Mouse (Mus musculus): ENCODE data around the gene Gm49405.
A peak's percentile ranks its signal among the peaks of the same experiment; 100 is the strongest.
"Not testable (repeated sequence)": the region's sequence is repeated elsewhere in the genome, so short reads cannot be mapped to it uniquely, and the experiment has no call there.

Gene Gm49405

GRCm38 (mm10) chr19:4015635-4016034 lies 15.2 kb downstream of the Gm49405 start:
- DNase-seq (ENCODE audit: low spot score) = peak; percentile 50

- no peak for DNase-seq (ENCODE audit: low spot score)
Observed at GRCm38 (mm10) chr19:4017921-4018587, 17.6 kb downstream of the Gm49405 start.

GRCm38 (mm10) chr19:4018743-4019583 lies 18.5 kb downstream of the Gm49405 start:
- peak; percentile 70 for DNase-seq (ENCODE audit: low spot score)

DNA sequence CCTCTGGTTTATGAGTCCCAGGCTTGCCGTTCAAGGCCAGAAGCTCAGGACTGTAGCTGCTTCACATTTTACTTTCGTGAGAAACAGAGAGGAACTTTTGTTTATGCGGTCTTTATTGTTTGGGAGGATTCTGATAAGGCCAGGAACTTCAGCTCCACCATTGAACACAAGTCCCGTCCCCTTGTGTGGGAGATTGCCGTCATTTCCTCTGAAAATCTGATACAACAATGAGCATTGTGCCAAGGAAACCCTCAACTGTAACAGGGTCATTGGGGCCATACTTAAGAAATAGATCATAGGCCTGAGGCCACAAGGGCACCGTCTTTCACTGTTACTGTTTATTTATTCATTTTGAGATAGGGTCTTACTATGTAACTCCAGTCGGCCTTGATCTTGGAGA lies 22.8 kb downstream of the Gm49405 start:
- DNase-seq (ENCODE audit: low spot score) = no peak

DNA sequence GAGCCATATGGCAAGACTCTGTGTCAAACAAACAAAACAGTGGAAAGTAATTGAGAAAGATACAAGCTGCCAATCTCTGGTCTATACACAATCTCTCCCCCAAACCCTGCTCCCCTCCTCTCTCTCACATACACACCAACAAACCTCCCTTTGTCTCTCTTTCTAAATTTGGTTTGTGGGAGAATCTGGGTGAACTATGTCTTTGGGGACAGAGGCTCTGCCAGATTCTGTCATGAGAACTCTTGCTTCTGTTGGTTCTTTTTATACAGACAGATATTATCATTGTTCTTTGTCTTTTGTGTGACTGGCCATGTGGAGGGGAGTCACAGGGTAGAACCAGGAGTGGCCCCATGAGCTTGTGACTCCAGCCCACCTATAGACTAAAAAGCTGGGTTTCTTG lies 27.1 kb downstream of the Gm49405 start:
- DNase-seq (ENCODE audit: low spot score) = no peak

GRCm38 (mm10) chr19:4032668-4033067 lies 32.2 kb downstream of the Gm49405 start:
- no peak for DNase-seq (ENCODE audit: low spot score)

- DNase-seq (ENCODE audit: low spot score) = no peak
Observed at GRCm38 (mm10) chr19:4033298-4033697, 32.9 kb downstream of the Gm49405 start.

- DNase-seq (ENCODE audit: low spot score) = no peak
Observed at GRCm38 (mm10) chr19:4033742-4034141, 33.3 kb downstream of the Gm49405 start.

GRCm38 (mm10) chr19:4036327-4037045 lies 36.1 kb downstream of the Gm49405 start:
- DNase-seq (ENCODE audit: low spot score) = no peak

- not testable (repeated sequence) for DNase-seq (ENCODE audit: low spot score)
Observed at GRCm38 (mm10) chr19:4037154-4037787, 36.8 kb downstream of the Gm49405 start.

DNA sequence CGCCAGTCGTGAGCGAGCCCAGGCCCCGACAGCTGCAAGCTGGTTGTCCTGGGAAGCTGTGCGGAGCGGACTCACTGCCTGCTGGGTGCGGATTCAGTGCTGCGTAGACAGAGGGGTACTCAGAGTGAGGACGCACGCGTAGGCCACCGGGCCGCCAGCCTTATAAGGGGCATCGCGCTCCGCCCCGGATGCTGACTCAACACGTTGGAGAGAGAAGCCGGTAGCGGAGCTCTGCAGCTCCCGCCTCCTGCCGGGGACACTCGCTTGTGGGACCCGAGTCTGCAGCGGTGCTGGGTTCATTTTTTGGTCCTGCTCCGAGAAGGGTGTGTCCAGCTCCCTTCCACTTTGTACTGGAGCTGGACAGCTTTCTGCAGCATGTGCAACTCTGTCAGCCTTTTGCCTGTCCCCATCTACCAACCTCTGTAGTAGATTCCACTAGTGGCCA lies 37.4 kb downstream of the Gm49405 start, which contains the start of gene Gstp1:
Gene Gstp1 (minus strand): TSS at position 198 of the 445 bp plus-strand sequence.
- DNase-seq (ENCODE audit: low spot score) = peak; percentile 83

GRCm38 (mm10) chr19:4040941-4041340 lies 40.5 kb downstream of the Gm49405 start:
- DNase-seq (ENCODE audit: low spot score) = not testable (repeated sequence)

DNA sequence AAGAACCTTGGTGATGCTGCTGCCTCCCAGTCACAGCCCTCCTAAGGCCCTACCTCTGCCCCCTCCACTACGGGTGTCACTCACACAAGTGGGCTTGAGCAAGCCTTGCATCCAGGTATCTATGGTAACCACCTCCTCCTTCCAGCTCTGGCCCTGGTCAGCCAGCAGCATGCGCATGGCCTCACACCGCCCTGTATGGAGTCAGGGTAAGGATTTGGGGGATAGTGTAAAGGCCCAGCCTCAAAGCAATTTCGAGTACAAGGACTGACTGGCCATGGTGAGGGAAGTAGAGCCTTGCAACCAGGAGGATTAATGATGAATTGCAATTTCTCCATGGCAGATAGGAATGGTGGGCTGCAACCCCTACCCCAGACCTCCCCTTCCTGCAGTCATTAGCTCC lies 41.1 kb downstream of the Gm49405 start:
- DNase-seq (ENCODE audit: low spot score) = not testable (repeated sequence)

DNA sequence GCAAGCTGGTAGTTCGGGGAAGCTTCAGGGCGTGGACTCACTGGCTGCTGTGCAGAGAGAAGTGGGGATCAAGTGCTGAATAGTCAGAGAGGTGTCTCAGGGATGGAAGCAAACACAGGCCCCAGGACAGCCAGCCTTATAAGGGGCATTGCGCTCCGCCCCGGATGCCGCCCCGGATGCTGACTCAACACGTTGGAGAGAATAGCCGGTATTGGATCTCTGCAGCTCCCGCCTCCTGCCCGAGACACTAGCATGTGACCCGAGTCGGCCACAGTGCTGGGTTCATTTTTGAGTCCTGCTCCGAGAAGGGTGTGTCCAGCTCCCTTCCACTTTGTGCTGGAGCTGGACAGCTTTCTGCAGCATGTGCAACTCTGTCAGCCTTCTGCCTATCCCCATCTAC lies 41.7 kb downstream of the Gm49405 start:
- DNase-seq (ENCODE audit: low spot score) = no peak

DNA sequence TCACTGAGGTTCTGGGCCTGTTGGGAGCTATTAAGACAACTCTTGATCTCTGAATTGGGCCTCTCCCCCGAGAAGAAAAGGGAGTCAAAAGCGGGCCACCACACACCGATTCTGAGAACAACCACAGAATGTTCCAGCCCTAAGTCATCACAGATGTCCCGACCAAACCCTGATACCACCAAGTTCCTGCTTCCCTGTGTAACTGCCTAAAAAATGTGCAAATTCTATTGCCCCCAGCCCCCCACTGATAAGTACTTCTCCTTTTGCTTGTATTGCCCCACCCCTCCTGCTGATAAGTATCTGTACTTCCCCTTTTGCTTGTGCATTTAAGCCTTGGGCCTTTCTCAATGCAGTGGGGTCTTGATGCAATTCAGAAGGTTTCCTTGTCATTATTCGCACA lies 43.7 kb downstream of the Gm49405 start:
- not testable (repeated sequence) for DNase-seq (ENCODE audit: low spot score)

DNA sequence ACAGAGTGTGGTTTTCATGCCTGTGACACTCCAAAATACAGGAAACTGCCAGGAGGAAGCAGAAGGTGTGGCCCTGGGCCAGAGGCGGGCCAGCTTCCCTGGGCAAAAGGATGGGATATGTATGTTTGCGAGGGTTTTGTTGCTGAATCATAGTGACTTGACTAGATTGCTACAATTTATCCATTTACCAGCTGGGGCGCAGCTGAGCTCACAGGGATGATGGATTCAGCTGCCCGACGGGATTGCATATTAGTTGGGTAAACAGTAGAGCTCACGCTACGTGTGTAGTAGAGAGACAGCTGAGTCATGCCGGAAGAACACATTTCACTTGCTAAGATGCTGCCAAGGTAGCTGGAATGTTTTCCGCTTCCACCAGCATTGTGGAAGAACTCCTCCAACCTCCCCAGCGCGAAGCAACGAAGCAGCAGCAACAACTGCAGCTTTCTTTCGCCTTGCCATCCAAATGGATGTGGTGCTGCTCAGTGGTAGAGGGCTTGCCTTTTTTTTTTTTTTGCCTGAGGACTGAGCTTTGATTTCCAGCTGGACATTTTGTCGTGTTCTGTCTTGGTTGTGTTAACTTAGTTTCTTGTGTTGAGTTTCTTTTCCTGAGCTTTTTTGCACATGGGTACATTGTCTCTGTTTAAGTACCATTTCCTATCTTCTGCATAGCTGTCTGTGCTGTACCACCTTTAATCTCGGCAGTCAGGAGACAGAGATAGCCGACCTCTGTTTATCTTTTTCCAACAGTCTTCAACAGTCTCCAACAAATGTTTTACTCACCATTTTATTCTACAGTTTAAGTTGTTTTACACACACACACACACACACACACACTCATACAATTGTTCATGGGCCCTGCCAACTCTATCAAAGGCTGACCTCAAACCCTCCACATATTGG lies 45.8 kb downstream of the Gm49405 start, which contains the start of gene Gstp2:
Gene Gstp2 (minus strand): TSS at position 58 of the 900 bp plus-strand sequence.
- peak; percentile 76 for DNase-seq (ENCODE audit: low spot score)

GRCm38 (mm10) chr19:4046866-4047254 lies 46.4 kb downstream of the Gm49405 start:
- peak; percentile 61 for DNase-seq (ENCODE audit: low spot score)

GRCm38 (mm10) chr19:4047859-4048258 lies 47.4 kb downstream of the Gm49405 start:
- peak; percentile 86 for DNase-seq (ENCODE audit: low spot score)

GRCm38 (mm10) chr19:4049069-4049468 lies 48.6 kb downstream of the Gm49405 start:
- not testable (repeated sequence) for DNase-seq (ENCODE audit: low spot score)

- DNase-seq (ENCODE audit: low spot score) = no peak
Observed at GRCm38 (mm10) chr19:4051016-4051415, 50.6 kb downstream of the Gm49405 start.

All from c-Kit-positive CD71-positive TER-119-positive erythroid progenitor cells, embryonic 14.5 days (primary cell).